Mouse (Mus musculus): ENCODE data around the gene Gipc3. TPM values are rescaled to one million over a fixed set of nuclear protein-coding genes. Genes with fewer than 3 reads are reported as not detected.

Gene Gipc3
- total and polyA plus RNA-seq, 2 experiments from 2014 or later, result not detected

DNA sequence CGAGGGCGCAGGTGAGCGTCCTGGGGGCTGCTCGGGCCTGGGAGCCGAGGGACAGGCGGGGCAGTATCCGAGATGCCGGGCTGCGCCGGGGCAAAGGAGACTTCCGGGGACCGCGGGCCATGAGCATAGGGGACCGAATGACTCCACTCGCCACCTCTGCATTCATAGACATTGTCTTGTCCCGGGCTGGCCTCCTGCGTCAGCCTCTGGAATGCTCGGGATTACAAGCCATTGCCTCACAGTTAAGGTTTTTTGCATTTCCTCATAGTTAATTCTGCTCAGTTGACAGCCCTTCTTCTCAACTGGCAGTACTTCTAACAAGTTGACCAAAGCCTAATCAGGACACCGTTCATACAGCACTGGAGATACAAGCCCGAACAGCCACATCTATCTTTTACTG, 21.6 kb downstream of the Gipc3 start:
- no peak for DNase-seq
- Histone ChIP-seq H3K27ac (ENCODE audit: low read depth, low read length) (peak overlapping the region; percentile 96), H3K36me3 (ENCODE audit: insufficient read depth) (peaks cover 66% of the 10 kb centered on the region), H3K9me3 (ENCODE audit: low read length) (no peaks in the 10 kb centered on the region), H3K4me1 (ENCODE audit: insufficient read depth) (0 out of 2 replicates have a peak, but pooled peaks cover 5% of the 10 kb centered on the region), H3K4me3 (ENCODE audit: low read depth, low read length) (peak overlapping the region; percentile 82), H3K27me3 (ENCODE audit: insufficient read depth, low read length) (no peaks in the 10 kb centered on the region), H3K4me2 (ENCODE audit: low read depth) (peak overlapping the region; percentile 88), H3K9ac (peak overlapping the region; percentile 79)
- no peak for ATAC-seq
- no peak for TF ChIP-seq CTCF (IDR thresholded peaks at IDR 0.05; ENCODE audit: low read depth)
- 5% methylated on average over 20 of the region's 20 CpGs for WGBS

DNA sequence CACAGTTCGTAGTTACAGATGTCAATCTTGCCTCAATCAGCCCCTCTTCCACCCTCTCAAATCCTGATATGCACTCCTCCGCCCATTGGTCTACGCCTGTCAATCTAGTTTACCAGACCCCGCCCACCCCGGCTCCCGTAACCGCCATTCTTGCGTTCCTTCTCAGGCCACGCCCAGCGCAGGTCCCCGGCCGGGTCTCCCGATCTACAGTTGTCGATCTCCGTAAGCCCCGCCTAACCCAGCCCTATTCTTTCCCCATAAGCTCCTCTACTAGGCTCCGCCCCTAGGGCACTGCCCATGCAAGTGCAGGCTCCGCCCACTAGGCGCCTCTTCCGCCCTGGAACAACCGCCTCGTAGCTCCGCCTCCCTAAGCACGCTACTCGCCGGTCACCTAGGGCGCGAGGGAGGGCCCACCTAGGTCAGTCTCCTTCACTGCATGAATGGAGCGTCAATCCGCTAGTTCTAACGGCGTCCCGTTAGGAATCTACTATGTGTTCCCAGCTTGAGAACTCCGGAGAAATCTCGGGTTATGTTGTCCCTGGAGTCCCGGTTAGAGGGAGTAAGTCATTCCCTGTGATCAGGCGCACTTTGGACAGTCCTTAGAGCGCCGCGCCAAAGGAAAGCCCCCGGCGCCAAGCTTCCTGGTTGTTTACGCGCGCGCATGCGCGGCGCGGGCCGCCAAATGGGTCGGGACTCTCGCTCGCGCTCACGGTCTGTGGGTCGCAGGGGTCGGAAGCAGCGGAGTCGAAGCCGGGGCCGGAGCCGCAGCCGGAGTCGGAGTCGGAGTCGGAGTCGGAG, 22.3 kb downstream of the Gipc3 start, which contains the start of gene Cactin:
Gene Cactin, plus strand, starts transcription at position 554 of the 798 bp plus-strand sequence.
- no peaks in the 10 kb centered on the region for H3K9me3 ChIP-seq (ENCODE audit: low read length)
- peak within 1 kb of the TSS; percentile 96 for H3K27ac ChIP-seq (ENCODE audit: low read depth, low read length)
- ATAC-seq (peak; percentile 94), DNase-seq (peak; percentile 100)
- peak within 1 kb of the TSS; percentile 79 for H3K9ac ChIP-seq
- 0 out of 2 replicates have a peak, but pooled peaks cover 5% of the 10 kb centered on the region for H3K4me1 ChIP-seq (ENCODE audit: insufficient read depth)
- H3K27me3 ChIP-seq (ENCODE audit: insufficient read depth, low read length), result no peaks in the 10 kb centered on the region
- peak within 1 kb of the TSS; percentile 88 for H3K4me2 ChIP-seq (ENCODE audit: low read depth)
- under 1% methylated on average over 64 of the region's 68 CpGs for WGBS
- H3K4me3 ChIP-seq (ENCODE audit: low read depth, low read length), result peak within 1 kb of the TSS; percentile 82
- H3K36me3 ChIP-seq (ENCODE audit: insufficient read depth), result peaks cover 66% of the 10 kb centered on the region
- TF ChIP-seq CTCF (IDR thresholded peaks at IDR 0.05; ENCODE audit: low read depth), result peak; percentile 63

DNA sequence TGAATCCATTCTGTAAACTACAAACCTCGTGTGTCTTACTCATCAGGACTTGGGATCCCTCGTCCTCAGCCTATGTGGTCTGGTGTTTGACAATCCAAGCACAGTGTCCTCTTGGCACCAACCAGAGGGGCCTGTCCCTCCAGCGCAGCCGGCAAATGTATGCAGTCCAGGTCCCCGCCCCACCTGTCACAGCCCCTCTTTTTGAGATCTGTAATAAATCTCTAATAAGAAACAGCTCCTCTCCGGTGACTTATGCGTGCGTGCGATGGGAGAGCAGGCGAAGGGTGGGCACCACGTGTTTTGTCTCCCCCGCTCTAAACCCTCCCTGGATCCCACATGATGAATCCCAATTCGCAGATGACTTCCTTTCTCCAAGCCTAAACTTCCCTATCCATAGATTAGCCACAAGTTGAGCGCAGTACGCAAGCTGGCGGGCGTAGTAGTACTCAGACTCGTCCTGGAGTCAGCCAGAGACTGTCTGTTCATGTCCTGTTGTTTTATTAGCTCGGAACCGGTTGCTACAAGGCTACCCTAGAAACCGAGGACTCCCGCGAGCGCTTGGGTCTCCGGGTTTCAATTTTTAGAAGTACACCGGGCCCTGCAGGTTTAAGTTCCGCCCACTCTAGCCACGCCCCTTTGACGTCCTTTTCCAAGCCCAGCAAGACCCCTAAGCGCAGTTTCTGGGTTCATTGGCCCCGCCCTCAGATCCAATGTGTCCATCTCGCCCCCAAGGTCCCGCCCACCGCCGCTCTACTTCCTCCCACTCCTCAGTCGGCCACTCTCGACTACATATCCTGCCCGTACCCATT, 23.1 kb downstream of the Gipc3 start:
- peak overlapping the region; percentile 88 for H3K4me2 ChIP-seq (ENCODE audit: low read depth)
- no peak for DNase-seq
- peak overlapping the region; percentile 82 for H3K4me3 ChIP-seq (ENCODE audit: low read depth, low read length)
- H3K27ac ChIP-seq (ENCODE audit: low read depth, low read length), result peak overlapping the region; percentile 96
- no peak for TF ChIP-seq CTCF (IDR thresholded peaks at IDR 0.05; ENCODE audit: low read depth)
- 3% methylated on average over 38 of the region's 38 CpGs for WGBS
- H3K27me3 ChIP-seq (ENCODE audit: insufficient read depth, low read length), result no peaks in the 10 kb centered on the region
- peak overlapping the region; percentile 79 for H3K9ac ChIP-seq
- H3K9me3 ChIP-seq (ENCODE audit: low read length), result no peaks in the 10 kb centered on the region
- peaks cover 66% of the 10 kb centered on the region for H3K36me3 ChIP-seq (ENCODE audit: insufficient read depth)
- ATAC-seq, result peak; percentile 24
- H3K4me1 ChIP-seq (ENCODE audit: insufficient read depth), result 0 out of 2 replicates have a peak, but pooled peaks cover 5% of the 10 kb centered on the region

DNA sequence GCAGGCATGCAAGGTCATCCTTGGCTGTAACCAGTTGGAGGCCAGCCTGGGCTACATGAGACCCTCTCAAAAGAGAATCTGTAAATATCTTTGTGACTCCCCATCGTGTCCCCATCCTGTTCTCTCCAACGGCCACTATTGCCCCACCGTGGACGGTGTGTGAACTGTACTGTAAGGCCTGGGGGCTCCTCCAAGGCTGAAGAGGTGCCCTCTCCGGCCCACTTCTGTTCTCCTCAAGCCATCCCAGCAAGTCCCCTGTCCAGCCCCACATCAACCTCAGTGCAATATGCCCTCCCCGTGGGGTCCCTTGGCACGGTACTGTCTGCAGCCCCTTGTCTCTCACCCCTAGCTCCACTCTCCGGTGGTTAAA, 23.8 kb downstream of the Gipc3 start:
- no peak for DNase-seq
- Histone ChIP-seq H3K9me3 (ENCODE audit: low read length) (no peaks in the 10 kb centered on the region), H3K4me1 (ENCODE audit: insufficient read depth) (0 out of 2 replicates have a peak, but pooled peaks cover 5% of the 10 kb centered on the region), H3K36me3 (ENCODE audit: insufficient read depth) (peaks cover 66% of the 10 kb centered on the region), H3K9ac (no peak overlapping the region), H3K27ac (ENCODE audit: low read depth, low read length) (peak overlapping the region; percentile 96), H3K4me2 (ENCODE audit: low read depth) (peak overlapping the region; percentile 88), H3K27me3 (ENCODE audit: insufficient read depth, low read length) (no peaks in the 10 kb centered on the region), H3K4me3 (ENCODE audit: low read depth, low read length) (peak overlapping the region; percentile 82; the same call in 1 of the 2 replicates)
- WGBS, result 37% methylated on average over 8 of the region's 8 CpGs
- TF ChIP-seq CTCF (IDR thresholded peaks at IDR 0.05; ENCODE audit: low read depth), result peak; percentile 45
- ATAC-seq, result no peak

DNA sequence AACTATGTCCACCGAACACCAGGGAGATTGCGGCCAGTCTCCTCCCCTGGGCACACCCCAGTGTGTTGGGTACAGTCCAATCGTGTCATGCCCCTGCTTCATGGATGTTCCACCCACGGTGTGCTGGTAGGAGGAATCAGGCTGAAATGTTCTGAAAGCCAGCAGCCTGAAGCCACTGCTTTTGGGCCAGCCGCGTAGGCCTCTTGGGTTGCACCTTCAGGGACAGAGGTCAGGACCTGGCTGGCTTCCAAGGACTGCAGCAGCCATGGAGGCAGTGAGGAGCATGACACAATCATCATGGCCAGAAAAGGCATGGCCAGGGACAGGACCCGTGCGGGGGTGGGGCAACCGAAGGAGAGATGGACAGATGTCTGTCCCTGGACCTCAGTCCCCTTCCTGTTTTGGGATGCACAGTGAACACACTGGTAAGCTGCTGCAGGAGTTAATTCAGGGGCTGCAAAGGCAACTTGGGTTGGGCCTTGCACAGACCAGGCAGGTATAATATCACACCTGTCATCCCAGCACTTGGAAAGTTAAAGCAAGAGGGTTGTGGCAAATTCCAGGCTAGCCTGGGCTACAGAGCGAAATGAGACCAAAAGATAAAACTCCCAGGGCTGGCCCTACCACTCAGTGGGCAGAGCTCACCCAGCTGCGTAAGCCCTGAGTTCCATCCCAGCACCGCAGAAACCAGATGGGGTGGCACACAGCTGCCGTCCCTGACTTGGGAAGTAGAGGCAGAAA, 24.3 kb downstream of the Gipc3 start:
- no peak overlapping the region for H3K4me3 ChIP-seq (ENCODE audit: low read depth, low read length)
- TF ChIP-seq CTCF (IDR thresholded peaks at IDR 0.05; ENCODE audit: low read depth), result no peak
- DNase-seq, result no peak
- no peaks in the 10 kb centered on the region for H3K9me3 ChIP-seq (ENCODE audit: low read length)
- H3K4me1 ChIP-seq (ENCODE audit: insufficient read depth), result 0 out of 2 replicates have a peak, but pooled peaks cover 5% of the 10 kb centered on the region
- ATAC-seq, result no peak
- 93% methylated on average over 13 of the region's 13 CpGs for WGBS
- no peak overlapping the region for H3K4me2 ChIP-seq (ENCODE audit: low read depth)
- H3K27me3 ChIP-seq (ENCODE audit: insufficient read depth, low read length), result no peaks in the 10 kb centered on the region
- peak overlapping the region; percentile 96; the same call in 1 of the 2 replicates for H3K27ac ChIP-seq (ENCODE audit: low read depth, low read length)
- H3K36me3 ChIP-seq (ENCODE audit: insufficient read depth), result peaks cover 66% of the 10 kb centered on the region
- no peak overlapping the region for H3K9ac ChIP-seq

DNA sequence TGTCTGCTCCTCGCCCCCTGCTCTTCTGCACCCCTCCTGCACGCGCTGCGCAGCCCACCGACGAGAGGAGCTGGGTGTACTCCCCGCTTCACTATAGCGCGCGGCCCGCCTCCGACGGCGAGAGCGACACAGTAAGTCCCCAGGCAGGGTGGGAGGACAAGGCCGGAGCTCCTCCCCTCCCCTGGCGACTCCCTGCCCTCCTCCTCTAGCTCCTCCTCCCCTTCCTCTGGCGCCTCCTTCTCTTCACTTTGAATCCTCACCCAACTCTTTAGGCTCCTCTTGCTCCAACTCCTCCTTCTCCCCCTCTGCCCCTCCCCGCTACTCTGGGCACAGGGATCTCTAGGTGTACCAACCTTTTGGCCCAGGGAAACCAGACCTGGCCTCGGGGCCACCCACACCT, 25.8 kb downstream of the Gipc3 start:
- 0 out of 2 replicates have a peak, but pooled peaks cover 5% of the 10 kb centered on the region for H3K4me1 ChIP-seq (ENCODE audit: insufficient read depth)
- no peak for TF ChIP-seq CTCF (IDR thresholded peaks at IDR 0.05; ENCODE audit: low read depth)
- no peaks in the 10 kb centered on the region for H3K9me3 ChIP-seq (ENCODE audit: low read length)
- no peaks in the 10 kb centered on the region for H3K27me3 ChIP-seq (ENCODE audit: insufficient read depth, low read length)
- H3K9ac ChIP-seq, result no peak overlapping the region
- H3K4me3 ChIP-seq (ENCODE audit: low read depth, low read length), result no peak overlapping the region
- 15% methylated on average over 19 of the region's 20 CpGs for WGBS
- DNase-seq (no peak), ATAC-seq (no peak)
- no peak overlapping the region for H3K4me2 ChIP-seq (ENCODE audit: low read depth)
- H3K27ac ChIP-seq (ENCODE audit: low read depth, low read length), result no peak overlapping the region
- H3K36me3 ChIP-seq (ENCODE audit: insufficient read depth), result peaks cover 67% of the 10 kb centered on the region

Data from forebrain, postnatal 0 days (tissue).